Mouse (Mus musculus) heart, postnatal 14 days (tissue): ENCODE measurements around the gene Apbb1ip. TPM values are rescaled to one million over a fixed set of nuclear protein-coding genes. Genes with fewer than 3 reads are reported as not detected.

ENCODE experiments used
- DNase-seq, 2 experiments: peaks; one replicate each; pipeline ENCODE4 v3.0.0; 2021 to 2022
- intact Hi-C: fragments of 180-260 bp; cut with DNase I; formaldehyde crosslinking; loops from one replicate; pipeline ENCODE4 v1.15.1; 2025
- total RNA-seq, 2 experiments: library from RNA; stranded (reverse); gene quantifications; 2 replicates each; pipeline ENCODE4 v1.2.3; 2021

Apbb1ip gene
- total RNA-seq, 2 experiments from 2014 or later: 3.3 to 4.5 TPM

- peak; percentile 75 to 78 for DNase-seq
- intact Hi-C loops: no loop called here
Measured at GRCm38 (mm10) chr2:22774181-22774751, 372 bp downstream of the Apbb1ip start.

DNA sequence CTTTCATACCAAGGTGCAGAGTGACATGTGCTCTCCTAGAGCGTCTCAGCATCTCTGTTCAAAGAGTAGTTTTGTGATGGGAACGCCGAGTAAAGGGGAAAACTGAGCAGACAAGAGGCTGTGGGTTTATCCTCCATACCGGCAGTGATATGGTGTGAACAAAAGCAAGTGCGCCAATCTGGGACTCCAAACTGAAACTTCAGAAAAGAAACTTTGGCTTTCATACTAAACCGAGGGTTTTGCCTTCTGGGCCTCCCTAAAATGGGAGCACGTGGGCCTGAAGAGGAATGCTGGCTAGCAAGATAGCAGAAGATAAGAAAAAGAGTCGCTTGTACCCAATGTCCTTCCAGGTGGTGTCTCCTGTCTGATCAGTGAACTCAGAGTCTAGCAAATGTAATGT, 1.3 kb downstream of the Apbb1ip start:
- DNase-seq: no peak
- intact Hi-C loops: no loop called here

DNA sequence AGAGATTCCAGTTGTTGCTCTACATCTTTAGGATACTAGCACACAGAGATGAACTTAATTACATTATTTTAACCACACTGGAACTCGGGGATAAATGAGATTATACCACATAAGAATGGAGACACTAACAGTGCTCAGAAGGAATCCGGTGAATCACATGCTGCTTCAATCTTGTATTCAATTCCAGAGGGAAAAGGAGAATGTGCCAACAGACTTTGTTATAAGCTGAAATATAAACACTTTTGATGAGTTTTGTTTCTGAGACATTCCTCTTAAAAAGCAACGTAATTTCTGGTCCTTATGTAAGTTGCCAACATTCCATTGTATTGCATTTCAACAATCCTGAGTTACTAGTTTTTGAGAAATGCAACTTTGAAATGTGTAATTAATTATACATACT, 1.8 kb downstream of the Apbb1ip start:
- intact Hi-C loops: no loop called here
- no peak for DNase-seq

DNA sequence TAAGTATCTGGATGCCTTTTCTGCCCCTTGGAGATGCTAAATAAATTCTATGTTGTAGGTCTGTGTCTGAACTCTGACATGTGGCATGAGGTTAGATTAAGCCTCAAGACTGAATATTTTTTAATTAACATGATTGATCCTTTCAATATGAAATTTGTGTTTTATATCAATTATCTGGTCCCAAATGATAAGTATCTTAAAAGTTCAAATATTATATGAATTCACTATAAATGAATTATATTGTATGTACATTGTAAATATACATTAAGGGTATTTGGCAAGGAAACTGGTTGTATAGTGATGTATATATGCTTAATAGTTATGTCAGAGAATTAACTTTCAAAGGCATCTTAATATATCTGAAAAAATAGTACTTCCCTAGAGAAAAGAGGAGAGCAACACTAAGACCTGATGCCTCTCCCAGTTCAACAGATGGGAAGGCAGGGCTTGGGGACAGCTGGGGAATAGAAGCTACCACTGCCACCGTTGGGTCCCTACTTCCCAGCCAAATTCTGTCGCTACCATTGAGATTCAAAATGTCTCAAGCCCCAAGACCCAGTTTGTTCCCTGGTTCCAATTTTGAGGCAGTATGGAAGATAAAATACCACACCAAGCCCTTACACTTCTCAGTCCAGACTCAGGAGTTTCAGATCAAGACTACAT, 2.8 kb downstream of the Apbb1ip start:
- intact Hi-C loops: no loop called here
- DNase-seq: no peak

DNA sequence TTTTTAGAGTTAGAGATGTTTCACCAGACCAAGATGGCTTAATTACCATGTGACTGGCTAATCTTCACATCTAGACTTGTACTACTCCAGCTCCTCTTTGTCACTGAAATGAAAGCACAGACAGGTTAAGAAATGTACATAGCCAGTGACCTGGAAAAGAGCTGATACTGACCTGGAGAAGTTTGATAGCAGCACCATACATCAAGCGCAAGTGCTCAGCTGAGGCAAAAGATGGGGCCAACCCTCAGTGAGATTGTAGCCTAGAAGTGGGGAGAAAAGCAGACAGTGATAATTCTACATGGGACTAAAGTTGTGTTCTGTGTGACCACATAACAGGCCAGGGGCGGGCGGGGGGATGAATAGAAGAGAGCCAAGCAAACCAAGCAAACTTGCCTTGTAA, 3.9 kb downstream of the Apbb1ip start:
- DNase-seq: no peak
- intact Hi-C loops: no loop called here

DNA sequence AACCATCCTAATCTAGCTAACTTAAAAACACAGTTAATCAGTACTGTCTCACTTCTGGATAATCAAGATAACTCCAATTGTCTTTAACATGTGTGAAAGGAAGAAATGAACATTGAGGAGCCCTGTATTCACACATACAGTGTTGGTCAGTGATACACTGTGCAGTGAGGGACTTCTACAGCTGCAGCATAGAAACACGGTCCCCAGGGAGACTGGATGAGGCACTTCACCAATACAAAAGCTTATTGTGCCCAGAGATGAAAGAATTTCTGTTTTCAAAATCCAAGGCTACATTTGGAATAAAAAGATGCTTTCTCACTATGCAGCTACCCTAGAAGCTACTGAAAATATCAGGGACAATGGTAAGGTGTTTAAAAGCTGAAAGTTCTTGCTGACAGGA, 7.0 kb downstream of the Apbb1ip start:
- intact Hi-C loops: no loop called here

GRCm38 (mm10) chr2:22781387-22782009, 7.6 kb downstream of the Apbb1ip start:
- intact Hi-C loops: no loop called here
- DNase-seq: no peak

More for the DNA sequence above, 7.0 kb downstream of the Apbb1ip start:
- no peak for DNase-seq

DNA sequence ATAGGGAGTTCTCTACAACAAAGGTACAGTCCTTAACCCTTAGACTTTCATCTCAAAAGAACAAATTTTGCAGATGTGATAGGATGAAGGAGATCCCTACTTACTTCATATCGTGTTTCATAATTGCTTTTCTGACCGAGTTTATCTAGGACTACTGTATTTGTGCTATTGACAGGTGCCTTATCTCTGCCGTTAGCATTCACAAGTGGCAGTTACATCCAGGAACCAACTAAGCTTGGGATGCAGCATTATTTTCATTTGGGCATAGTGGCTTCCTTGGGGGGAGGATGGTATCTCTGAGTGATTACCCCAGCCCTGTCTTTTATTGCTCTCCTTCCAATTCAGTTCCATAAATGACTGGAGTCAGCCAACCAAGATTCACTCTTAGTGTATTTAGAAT, 8.2 kb downstream of the Apbb1ip start:
- DNase-seq: no peak
- intact Hi-C loops: no loop called here

DNA sequence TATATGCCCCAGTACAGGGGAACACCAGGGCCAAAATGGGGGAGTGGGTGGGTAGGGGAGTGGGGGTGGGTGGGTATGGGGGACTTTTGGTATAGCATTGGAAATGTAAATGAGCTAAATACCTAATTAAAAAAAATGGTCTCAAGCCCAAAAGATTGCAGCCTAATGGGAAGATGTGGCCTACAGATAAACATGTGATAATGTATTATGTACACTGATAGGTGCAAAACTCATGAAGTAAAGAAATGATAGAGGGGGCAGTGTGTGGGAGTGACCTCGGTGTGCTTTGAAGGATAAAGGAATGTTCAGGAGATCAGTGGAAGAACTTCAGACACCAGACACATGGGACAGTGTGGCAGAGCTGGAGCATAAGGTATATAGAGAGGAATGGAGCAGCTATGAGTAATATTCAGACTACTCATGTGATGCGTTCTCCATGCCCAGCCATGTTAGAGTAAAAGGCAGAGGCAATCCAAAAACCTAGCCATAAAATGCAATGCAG, 9.3 kb downstream of the Apbb1ip start:
- intact Hi-C loops: no loop called here
- DNase-seq: no peak

DNA sequence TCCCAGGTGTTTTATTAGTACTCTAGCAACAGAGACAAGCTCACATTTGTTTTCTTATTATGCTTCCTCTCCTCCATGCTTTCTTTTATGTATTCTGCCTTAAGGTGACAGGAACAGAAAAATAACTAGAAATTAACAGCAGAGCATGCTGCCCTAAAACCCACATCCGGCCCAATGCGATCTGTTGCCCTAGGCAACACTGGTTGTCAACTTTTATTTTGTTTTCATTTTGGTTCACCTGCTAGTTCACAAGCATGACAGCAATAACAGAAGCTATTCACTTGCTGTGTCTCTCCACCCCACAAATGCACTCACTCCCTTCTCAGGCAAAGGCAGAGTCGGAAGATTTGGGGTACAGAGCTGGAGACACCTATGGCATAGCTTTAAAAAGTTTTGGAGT, 10.3 kb downstream of the Apbb1ip start:
- no peak for DNase-seq

GRCm38 (mm10) chr2:22784771-22785170, 10.9 kb downstream of the Apbb1ip start:
- DNase-seq: no peak
- intact Hi-C loops: no loop called here

More for the DNA sequence above, 10.3 kb downstream of the Apbb1ip start:
- intact Hi-C loops: no loop called here

DNA sequence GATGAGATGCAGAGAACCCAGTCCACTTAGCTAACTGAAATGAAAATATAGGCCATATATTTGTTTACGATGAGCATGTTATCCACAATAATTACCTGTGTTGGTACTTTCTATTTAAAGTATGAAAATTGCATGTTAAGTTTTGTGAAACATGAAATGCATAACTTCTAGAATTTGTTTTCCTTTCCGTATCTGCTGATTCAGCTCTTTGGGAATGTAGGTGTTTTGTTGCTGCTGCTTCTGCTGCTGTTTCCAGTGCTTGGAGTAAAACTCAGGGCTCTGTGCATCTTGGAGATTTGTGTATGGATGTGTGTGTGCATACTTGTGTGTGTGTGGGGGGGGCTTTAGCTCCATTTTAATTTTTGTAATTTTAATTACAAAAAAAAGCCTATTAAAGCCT, 14.8 kb downstream of the Apbb1ip start:
- no peak for DNase-seq
- intact Hi-C loops: no loop called here

GRCm38 (mm10) chr2:22789576-22789975, 15.7 kb downstream of the Apbb1ip start:
- intact Hi-C loops: no loop called here
- DNase-seq: no peak

DNA sequence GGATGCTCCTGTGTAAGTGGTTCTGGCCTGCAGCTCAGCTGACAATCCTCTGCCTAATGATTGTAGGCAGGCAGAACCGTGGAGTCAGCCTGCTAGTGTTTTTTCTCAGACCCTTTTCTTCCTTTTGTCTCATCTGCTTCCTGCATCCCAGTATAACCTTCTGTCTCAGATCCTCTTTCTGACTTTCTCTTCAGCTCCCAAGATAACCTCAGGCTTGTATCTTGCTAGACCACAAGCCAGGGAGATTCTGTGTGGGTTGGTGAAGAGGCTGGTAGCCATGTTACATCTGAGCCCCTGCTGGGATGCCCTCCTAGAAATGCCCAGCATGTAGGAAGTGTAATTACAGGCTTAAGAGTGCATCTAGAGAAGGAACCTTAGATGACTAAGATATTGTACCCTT, 16.5 kb downstream of the Apbb1ip start:
- intact Hi-C loops: no loop called here
- DNase-seq: no peak

DNA sequence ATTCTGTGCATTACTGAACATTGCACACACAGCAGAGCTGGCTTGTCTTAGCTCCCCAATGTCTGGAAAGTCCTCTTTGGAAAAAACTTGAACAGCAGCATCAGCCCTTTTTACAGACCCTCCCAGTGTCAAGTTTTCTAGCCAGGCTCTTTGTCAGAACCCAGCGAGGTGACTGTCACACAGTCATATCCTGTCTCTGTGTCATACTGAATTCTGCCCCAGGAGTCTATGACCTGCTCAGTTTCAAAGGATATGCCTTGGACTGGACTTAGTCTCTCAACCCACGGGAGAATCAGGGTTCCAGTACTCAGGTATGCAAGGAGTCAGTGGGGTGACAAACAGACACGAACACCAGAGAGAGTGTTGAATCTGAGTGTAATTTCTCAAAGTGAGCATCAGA, 21.2 kb downstream of the Apbb1ip start:
- DNase-seq: no peak
- intact Hi-C loops: no loop called here

- intact Hi-C loops: no loop called here
- no peak for DNase-seq
Measured at GRCm38 (mm10) chr2:22796487-22796886, 22.6 kb downstream of the Apbb1ip start.

DNA sequence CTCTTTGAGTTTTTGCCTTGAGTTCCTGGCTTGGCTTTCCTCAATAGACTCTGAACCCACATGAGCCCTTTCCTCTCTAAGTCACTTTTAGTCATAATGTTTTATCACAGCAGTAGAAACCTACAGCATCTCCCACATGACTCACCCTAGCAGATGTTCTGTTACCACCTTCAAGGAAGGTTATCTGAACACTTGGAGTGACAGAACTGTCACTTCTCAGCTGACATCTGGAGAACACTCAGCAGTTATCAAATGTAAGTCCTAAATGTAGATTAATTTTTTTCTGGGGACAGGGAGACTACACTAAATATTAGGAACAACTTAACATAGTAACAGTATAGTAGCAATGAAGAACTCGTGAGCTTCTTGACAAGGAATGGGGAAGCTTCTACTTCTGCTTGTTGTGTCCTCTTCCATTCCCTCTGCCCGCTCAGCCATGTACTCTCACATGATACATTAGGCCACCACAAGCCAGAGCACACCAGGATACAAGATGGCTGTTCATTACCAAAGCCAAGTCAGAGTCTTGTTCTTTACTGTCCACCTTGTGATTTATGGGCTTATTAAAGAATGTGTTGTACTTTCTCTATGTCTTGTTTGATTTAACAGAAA, 25.6 kb downstream of the Apbb1ip start:
- intact Hi-C loops: no loop called here
- no peak for DNase-seq

GRCm38 (mm10) chr2:22805589-22805988, 31.7 kb downstream of the Apbb1ip start:
- intact Hi-C loops: no loop called here
- DNase-seq: no peak

DNA sequence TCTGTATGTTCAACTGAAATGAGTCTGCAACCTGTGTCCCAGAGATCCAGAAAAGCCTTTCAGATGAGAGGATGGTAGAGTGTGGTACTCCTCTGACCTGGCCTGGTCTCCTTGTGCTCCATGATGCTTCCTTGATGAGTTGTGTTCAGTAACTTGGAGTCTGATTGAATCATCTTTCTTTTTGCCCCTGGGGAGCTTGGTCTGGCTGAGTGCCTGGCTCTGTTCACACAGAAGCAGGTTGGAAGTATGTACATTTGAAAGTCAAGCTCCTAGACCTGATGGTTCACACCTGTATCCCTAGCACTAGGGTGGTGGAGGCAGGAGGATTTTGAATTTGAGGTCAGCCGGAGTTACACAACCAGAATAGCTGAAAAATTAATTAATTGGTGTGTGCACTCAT, 32.7 kb downstream of the Apbb1ip start:
- intact Hi-C loops: no loop called here
- DNase-seq: no peak

- intact Hi-C loops: no loop called here
- no peak for DNase-seq
Measured at GRCm38 (mm10) chr2:22807312-22807711, 33.4 kb downstream of the Apbb1ip start.

DNA sequence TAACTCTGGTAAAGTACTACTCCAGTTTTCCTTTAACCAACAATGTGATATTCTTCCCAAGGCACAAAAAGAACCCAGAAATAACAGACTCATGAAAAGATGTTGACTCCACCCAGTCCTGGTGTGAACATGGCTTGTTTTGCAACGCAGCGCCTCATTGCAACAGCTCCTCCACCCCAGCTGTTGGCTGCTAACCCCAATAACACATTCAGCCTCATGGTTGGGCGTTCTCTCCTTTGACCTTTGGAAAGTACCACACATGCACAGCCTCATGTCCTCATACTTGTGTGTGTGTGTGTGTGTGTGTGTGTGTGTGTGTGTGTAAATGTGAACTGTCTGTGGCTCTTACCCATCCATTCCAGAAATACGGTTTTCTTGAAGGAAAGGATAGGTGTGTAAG, 37.0 kb downstream of the Apbb1ip start:
- DNase-seq: peak; percentile 9 to 22
- intact Hi-C loops: no loop called here

DNA sequence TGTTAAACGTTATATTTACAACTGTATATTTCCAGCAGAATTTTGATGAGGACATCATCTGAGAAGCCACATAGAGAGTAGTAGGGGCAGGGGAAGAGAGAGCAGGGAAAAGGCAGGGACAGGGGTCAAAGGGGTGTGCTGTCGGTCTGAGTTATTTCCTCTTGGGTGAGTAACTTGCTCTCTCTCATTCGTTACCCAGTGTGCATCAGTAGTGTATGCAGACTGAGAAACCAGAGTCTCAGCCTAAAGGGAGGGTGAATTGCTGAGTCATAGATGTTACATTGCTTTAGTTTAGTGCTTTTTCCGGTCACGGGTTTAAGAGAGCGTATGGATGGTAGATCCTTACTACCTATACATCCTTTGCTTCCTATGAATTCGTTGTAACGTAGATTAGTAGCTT, 37.6 kb downstream of the Apbb1ip start:
- no peak for DNase-seq
- intact Hi-C loops: no loop called here
